Mouse (Mus musculus): Measurements from ENCODE around the gene Cers6.

DNA sequence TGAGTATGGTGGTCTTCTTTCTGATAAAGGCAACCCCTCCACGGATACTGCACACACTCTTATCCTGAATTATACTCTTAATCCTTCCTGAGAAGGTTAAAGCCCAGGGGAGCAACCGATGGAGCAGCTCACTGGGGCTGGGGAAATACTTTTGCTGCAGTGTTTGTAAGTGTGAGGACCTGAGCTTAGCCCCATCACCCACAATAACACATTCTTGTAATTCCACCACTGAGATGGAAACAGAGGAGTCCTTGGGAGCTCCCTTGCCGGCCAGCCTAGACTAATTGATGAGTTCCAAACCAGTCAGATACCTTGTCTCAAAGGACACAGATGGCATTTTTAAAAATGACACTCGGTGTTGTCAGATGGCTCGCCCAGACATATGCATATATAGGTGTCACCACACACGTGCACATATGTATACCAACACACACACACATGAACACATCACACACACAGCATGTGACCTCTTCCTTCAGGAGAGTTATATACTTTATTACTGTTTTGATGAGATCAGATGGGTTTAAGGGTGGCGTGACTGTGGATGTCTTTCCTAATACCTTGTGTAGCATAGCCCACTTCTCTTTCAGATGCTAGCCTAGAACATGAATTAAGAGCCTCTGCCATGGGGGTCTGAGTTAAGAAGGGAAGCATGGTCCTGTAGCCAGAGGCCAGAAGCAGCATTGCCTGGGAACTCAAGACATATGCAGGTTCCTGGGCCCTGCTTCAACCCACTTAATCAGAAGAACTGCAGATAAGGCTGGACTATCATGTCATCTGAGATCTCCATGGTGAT, 210.4 kb downstream of the Cers6 start:
- TF ChIP-seq CTCF (IDR thresholded peaks at IDR 0.05; ENCODE audit: control insufficient read depth, insufficient read depth, low read length) (no peak), POLR2A (IDR thresholded peaks at IDR 0.05; ENCODE audit: borderline replicate concordance, control insufficient read depth, low read depth, low read length) (no peak)

Measured in bone marrow, adult 2 months (tissue).